Mouse (Mus musculus) fibroblast of lung, adult 2 months (primary cell): Measurements from ENCODE around the gene Hsf2bp.

Experiments used
- DNase-seq: peaks from one replicate; pipeline ENCODE4 v3.0.0-alpha.2; 2011; ENCODE audit warnings: low read depth

The Hsf2bp gene

GRCm38 (mm10) chr17:31982326-31983190, 53.6 kb downstream of the Hsf2bp start:
- peak; percentile 98 for DNase-seq

GRCm38 (mm10) chr17:31979888-31980287, 56.3 kb downstream of the Hsf2bp start:
- peak; percentile 89 for DNase-seq

- no peak for DNase-seq
Observed at GRCm38 (mm10) chr17:31977131-31977530, 59.0 kb downstream of the Hsf2bp start.

- DNase-seq, result no peak
Observed at GRCm38 (mm10) chr17:31976501-31976900, 59.6 kb downstream of the Hsf2bp start.

GRCm38 (mm10) chr17:31974694-31975093, 61.5 kb downstream of the Hsf2bp start:
- DNase-seq, result no peak

- DNase-seq, result no peak
Observed at GRCm38 (mm10) chr17:31973664-31974230, 62.4 kb downstream of the Hsf2bp start.

GRCm38 (mm10) chr17:31970890-31971289, 65.3 kb downstream of the Hsf2bp start:
- no peak for DNase-seq

GRCm38 (mm10) chr17:31968801-31969200, 67.3 kb downstream of the Hsf2bp start:
- DNase-seq, result no peak

- no peak for DNase-seq
Observed at GRCm38 (mm10) chr17:31967311-31967710, 68.8 kb downstream of the Hsf2bp start.

- no peak for DNase-seq
Observed at GRCm38 (mm10) chr17:31966566-31966965, 69.6 kb downstream of the Hsf2bp start.

- peak; percentile 92 for DNase-seq
Observed at GRCm38 (mm10) chr17:31965623-31966022, 70.5 kb downstream of the Hsf2bp start.

- no peak for DNase-seq
Observed at GRCm38 (mm10) chr17:31962930-31963329, 73.2 kb downstream of the Hsf2bp start.

- DNase-seq, result no peak
Observed at GRCm38 (mm10) chr17:31962281-31962680, 73.9 kb downstream of the Hsf2bp start.

- DNase-seq, result no peak
Observed at GRCm38 (mm10) chr17:31954551-31955140, 81.5 kb downstream of the Hsf2bp start.

- DNase-seq, result no peak
Observed at GRCm38 (mm10) chr17:31949076-31949475, 87.1 kb downstream of the Hsf2bp start.

- DNase-seq, result no peak
Observed at GRCm38 (mm10) chr17:31946436-31946835, 89.7 kb downstream of the Hsf2bp start.

GRCm38 (mm10) chr17:31943881-31944539, 92.1 kb downstream of the Hsf2bp start:
- no peak for DNase-seq

- DNase-seq, result no peak
Observed at GRCm38 (mm10) chr17:31941616-31942015, 94.5 kb downstream of the Hsf2bp start.

- DNase-seq, result no peak
Observed at GRCm38 (mm10) chr17:31940607-31941006, 95.5 kb downstream of the Hsf2bp start.

- no peak for DNase-seq
Observed at GRCm38 (mm10) chr17:31939292-31940060, 96.7 kb downstream of the Hsf2bp start.

GRCm38 (mm10) chr17:31938539-31939260, 97.4 kb downstream of the Hsf2bp start:
- peak; percentile 31 for DNase-seq
